Mouse (Mus musculus) right cerebral cortex, postnatal 10 days (tissue): ENCODE measurements at regions not wholly inside any gene's neighbourhood (a gene's known extent, or its start where the extent isn't known, plus 50 kb on each side); places are given as distances from the start of the nearest gene placed in this dataset.

Experiments used
- DNase-seq, 2 experiments: peaks; one replicate each; pipeline ENCODE4 v3.0.0; 2021; ENCODE audit warnings: low spot score in 2 of 2

- DNase-seq = peak in 1 of 2 experiments; percentile 30
Measured at GRCm38 (mm10) chr5:119058231-119058851, 497.9 kb downstream of the Med13l start.

- DNase-seq = no peak
Measured at GRCm38 (mm10) chr5:119059223-119059622, 498.7 kb downstream of the Med13l start.

GRCm38 (mm10) chr5:119060886-119061285 is 500.4 kb downstream of the Med13l start:
- no peak for DNase-seq

GRCm38 (mm10) chr5:119062478-119062877 is 502.0 kb downstream of the Med13l start:
- no peak for DNase-seq

- DNase-seq = peak in 1 of 2 experiments; percentile 31
Measured at GRCm38 (mm10) chr5:119066666-119067065, 506.2 kb downstream of the Med13l start.

- no peak for DNase-seq
Measured at GRCm38 (mm10) chr5:119069765-119070333, 509.4 kb downstream of the Med13l start.

- no peak for DNase-seq
Measured at GRCm38 (mm10) chr5:119072712-119073111, 512.2 kb downstream of the Med13l start.

GRCm38 (mm10) chr5:119080747-119081146 is 520.3 kb downstream of the Med13l start:
- no peak for DNase-seq

- DNase-seq = no peak
Measured at GRCm38 (mm10) chr5:119082895-119083294, 522.4 kb downstream of the Med13l start.

- DNase-seq = no peak
Measured at GRCm38 (mm10) chr5:119097576-119098193, 537.2 kb downstream of the Med13l start.

- DNase-seq = no peak
Measured at GRCm38 (mm10) chr5:119099817-119100216, 539.3 kb downstream of the Med13l start.

- DNase-seq = no peak
Measured at GRCm38 (mm10) chr5:119103503-119103902, 543.0 kb downstream of the Med13l start.

GRCm38 (mm10) chr5:119107898-119108297 is 547.4 kb downstream of the Med13l start:
- no peak for DNase-seq

GRCm38 (mm10) chr5:119109501-119109900 is 549.0 kb downstream of the Med13l start:
- no peak for DNase-seq

- DNase-seq = no peak
Measured at GRCm38 (mm10) chr5:119114074-119114473, 553.6 kb downstream of the Med13l start.

- no peak for DNase-seq
Measured at GRCm38 (mm10) chr5:119125745-119126144, 544.7 kb upstream of the Tbx3 start.

GRCm38 (mm10) chr5:119130176-119130575 is 540.3 kb upstream of the Tbx3 start:
- no peak for DNase-seq

GRCm38 (mm10) chr5:119131461-119131860 is 539.0 kb upstream of the Tbx3 start:
- no peak for DNase-seq

- no peak for DNase-seq
Measured at GRCm38 (mm10) chr5:119133378-119133777, 537.1 kb upstream of the Tbx3 start.

- no peak for DNase-seq
Measured at GRCm38 (mm10) chr5:119136916-119137315, 533.6 kb upstream of the Tbx3 start.

GRCm38 (mm10) chr5:119137409-119137808 is 533.1 kb upstream of the Tbx3 start:
- DNase-seq = no peak

- no peak for DNase-seq
Measured at GRCm38 (mm10) chr5:119137821-119138221, 532.6 kb upstream of the Tbx3 start.

GRCm38 (mm10) chr5:119138293-119138692 is 532.2 kb upstream of the Tbx3 start:
- no peak for DNase-seq
